Mouse (Mus musculus) kidney, embryonic 16.5 days (tissue): ENCODE results near the gene Ccdc88b. TPM values are rescaled to one million over a fixed set of nuclear protein-coding genes. Genes with fewer than 3 reads are reported as not detected.

Experiments
- ATAC-seq: fragments of 200-750 bp; cut with Nextera tagmentation; 2 replicates; pipeline ENCODE4 v1.8.0; 2017; ENCODE audit warnings: moderate TSS enrichment; ENCODE audit not compliant: low FRiP score, low TSS enrichment
- H3K27ac ChIP-seq: fragments of 300-500 bp; sonication (generic); 2 replicates; pipeline ENCODE4 v1.5.1; 2014; ENCODE audit warnings: low read length
- H3K27me3 ChIP-seq: fragments of 300-500 bp; sonication (generic); 2 replicates; pipeline ENCODE4 v1.6.1; 2014; ENCODE audit warnings: low read length, control low read depth, mixed read lengths; ENCODE audit not compliant: insufficient read depth
- H3K36me3 ChIP-seq: fragments of 300-500 bp; sonication (generic); 2 replicates; pipeline ENCODE4 v1.6.1; 2014; ENCODE audit warnings: low read length, control low read depth, mixed read lengths; ENCODE audit not compliant: insufficient read depth
- H3K4me1 ChIP-seq: fragments of 300-500 bp; sonication (generic); 2 replicates; pipeline ENCODE4 v1.6.1; 2014; ENCODE audit warnings: low read length, control low read depth, mixed read lengths; ENCODE audit not compliant: insufficient read depth
- H3K4me2 ChIP-seq: fragments of 300-500 bp; sonication (generic); replicated peaks from 2 replicates; pipeline ENCODE4 v1.6.1; 2014; ENCODE audit warnings: low read depth, low read length
- H3K4me3 ChIP-seq: fragments of 300-500 bp; sonication (generic); 2 replicates; pipeline ENCODE4 v1.5.1; 2014; ENCODE audit warnings: mild to moderate bottlenecking, low read length
- H3K9ac ChIP-seq: fragments of 300-500 bp; sonication (generic); replicated peaks from 2 replicates; pipeline ENCODE4 v1.6.1; 2014; ENCODE audit warnings: low read length
- H3K9me3 ChIP-seq: fragments of 300-500 bp; sonication (generic); 2 replicates; pipeline ENCODE4 v1.6.1; 2016; ENCODE audit warnings: low read length, control low read depth
- WGBS: fragments of 180-500 bp; shearing (Covaris S2); extraction: QIAGEN DNeasy Blood & Tissue Kit; methylation state at CpG from one replicate; pipeline ENCODE4 v1.1.7; 2014; 5-methylcytosine and 5-hydroxymethylcytosine counted together
- polyA plus RNA-seq: library from polyadenylated mRNA; unstranded; fragments of >200 nt; fragmentation: Nextera tagmentation; extraction: Ambion mirVana; gene quantifications from 2 replicates; pipeline ENCODE4 v1.2.1, GENCODE M21; 2015

Ccdc88b gene
- polyA plus RNA-seq, 1 experiment from 2014 or later = 0.74 TPM

DNA sequence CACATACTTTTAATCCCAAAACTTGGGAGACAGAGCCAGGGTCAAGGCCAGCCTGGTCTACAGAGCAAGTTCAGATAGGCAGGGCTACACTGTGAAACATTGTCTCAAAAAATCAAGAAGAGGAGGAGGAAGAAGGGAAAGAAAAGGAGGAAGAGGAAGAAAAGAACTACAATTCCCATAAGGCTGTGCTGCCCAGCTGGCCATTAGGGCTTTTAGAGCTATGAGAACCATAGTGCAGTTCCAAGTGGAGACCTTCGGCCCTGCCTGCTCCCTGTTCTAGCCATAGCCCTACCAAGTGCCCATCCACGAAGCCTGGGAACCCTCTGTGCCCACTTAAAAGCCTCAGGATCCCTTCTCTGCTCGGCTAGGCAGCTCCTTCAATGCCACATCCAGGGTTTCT lies 6.5 kb downstream of the Ccdc88b start:
- no peak for ATAC-seq
- H3K27me3 ChIP-seq = peaks cover 41% of the 10 kb centered on the region
- no peaks in the 10 kb centered on the region for H3K36me3 ChIP-seq

DNA sequence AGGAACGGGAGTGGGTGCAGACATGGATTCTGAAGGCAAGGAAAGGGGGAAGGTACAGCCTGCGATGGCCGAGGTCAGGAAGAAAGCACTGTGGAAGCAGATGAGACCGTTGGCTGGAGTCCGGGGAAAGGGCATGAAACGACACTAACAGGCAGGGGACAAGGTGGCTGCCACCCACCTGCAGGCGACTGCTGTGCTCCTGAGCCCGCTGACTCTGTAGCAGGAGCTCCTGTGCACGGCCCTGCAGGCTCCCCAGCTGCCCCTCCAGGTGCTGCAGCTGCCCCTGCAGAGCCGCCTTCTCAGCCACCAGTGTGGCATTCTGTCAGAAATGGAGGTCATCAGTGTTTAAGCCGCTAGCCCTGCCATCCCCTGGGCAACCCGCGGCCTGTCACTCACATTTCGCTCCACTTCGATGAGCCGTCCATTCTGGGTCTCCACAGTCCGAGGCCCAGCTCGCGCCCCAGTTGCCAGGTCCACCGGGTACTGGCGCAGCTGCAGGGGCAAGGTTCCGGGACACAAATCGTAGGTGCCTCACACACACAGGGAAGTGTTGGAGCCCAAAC lies 8.4 kb downstream of the Ccdc88b start:
- no peaks in the 10 kb centered on the region for H3K36me3 ChIP-seq
- 80% methylated on average over 23 of the region's 23 CpGs for WGBS
- no peak overlapping the region for H3K27ac ChIP-seq
- no peak for ATAC-seq
- H3K9ac ChIP-seq = no peak overlapping the region
- H3K27me3 ChIP-seq = peaks cover 48% of the 10 kb centered on the region
- H3K4me3 ChIP-seq = no peak overlapping the region
- peaks cover 5% of the 10 kb centered on the region; the same call in 1 of the 2 replicates for H3K4me1 ChIP-seq
- H3K9me3 ChIP-seq = no peaks in the 10 kb centered on the region
- H3K4me2 ChIP-seq = no peak overlapping the region

More for the DNA sequence above, 6.5 kb downstream of the Ccdc88b start:
- Histone ChIP-seq H3K9me3 (no peaks in the 10 kb centered on the region), H3K4me3 (no peak overlapping the region), H3K4me2 (no peak overlapping the region), H3K27ac (no peak overlapping the region), H3K9ac (no peak overlapping the region), H3K4me1 (peaks cover 19% of the 10 kb centered on the region)
- 89% methylated on average over 3 of the region's 3 CpGs for WGBS

DNA sequence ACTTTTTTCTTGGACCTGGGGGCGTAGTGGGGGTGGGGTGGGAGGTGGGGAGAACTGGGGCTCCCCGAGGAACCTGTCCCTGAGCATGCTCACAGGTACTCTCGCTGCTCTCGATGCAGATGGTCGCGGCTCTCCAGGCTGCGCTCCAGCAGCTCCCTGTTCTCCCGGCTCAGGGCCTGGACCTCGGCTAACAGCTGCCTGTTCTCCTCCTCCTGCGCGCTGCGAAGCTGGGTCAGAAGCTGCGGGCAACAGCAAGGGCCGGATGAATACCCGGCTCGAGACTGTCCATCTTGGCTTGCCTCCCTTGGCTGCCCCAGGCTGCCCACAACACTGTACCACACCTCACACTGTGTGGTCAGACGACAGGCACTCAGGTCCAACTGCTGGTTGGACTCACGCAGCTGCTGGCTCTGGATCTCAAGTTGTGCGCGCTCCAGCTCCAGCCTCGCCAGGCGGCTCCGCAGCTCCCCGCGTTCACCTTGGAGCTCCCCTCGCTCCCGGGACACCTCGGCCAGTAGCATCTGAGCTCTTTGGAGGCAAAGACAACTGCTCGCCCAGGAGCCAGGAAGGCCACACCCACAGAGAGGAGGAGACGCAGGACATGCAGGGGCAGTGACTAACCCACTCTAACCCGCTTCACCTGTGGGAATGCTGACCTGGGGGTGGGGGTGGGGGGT lies 10.0 kb downstream of the Ccdc88b start:
- H3K9ac ChIP-seq = 0 out of 2 replicates have a peak overlapping the region, but pooled peaks have one; percentile 23
- ATAC-seq = peak; percentile 53; the same call in 1 of the 2 replicates
- peak overlapping the region; percentile 28 for H3K4me3 ChIP-seq
- no peaks in the 10 kb centered on the region for H3K36me3 ChIP-seq
- peaks cover 39% of the 10 kb centered on the region for H3K27me3 ChIP-seq
- peaks cover 5% of the 10 kb centered on the region; the same call in 1 of the 2 replicates for H3K4me1 ChIP-seq
- peak overlapping the region; percentile 57 for H3K4me2 ChIP-seq
- H3K9me3 ChIP-seq = no peaks in the 10 kb centered on the region
- WGBS = 3% methylated on average over 31 of the region's 31 CpGs
- no peak overlapping the region for H3K27ac ChIP-seq

DNA sequence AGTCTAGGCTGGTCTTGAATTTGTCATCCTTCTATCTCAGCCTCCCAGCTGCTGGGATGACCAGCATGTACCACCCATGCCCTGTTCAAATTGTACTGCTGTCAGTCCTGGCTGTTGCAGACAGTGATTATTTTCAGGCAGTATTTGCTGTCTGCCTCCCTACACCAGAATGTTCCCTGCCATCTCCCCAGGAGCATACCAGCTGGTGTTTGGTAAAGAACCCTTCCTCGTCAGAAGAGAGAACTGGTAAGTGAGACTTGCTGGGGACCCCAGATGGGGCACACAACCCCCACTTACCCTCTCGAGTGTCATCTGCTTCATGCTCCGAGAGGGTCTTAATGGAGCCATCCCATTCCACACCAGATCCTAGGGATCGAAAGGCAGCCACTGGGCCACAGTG lies 12.0 kb downstream of the Ccdc88b start:
- Histone ChIP-seq H3K4me1 (peaks cover 9% of the 10 kb centered on the region), H3K9me3 (no peaks in the 10 kb centered on the region), H3K27ac (no peak overlapping the region), H3K4me2 (no peak overlapping the region), H3K27me3 (peaks cover 41% of the 10 kb centered on the region), H3K9ac (no peak overlapping the region), H3K4me3 (no peak overlapping the region), H3K36me3 (no peaks in the 10 kb centered on the region)
- ATAC-seq = no peak
- WGBS = 74% methylated on average over 4 of the region's 4 CpGs

DNA sequence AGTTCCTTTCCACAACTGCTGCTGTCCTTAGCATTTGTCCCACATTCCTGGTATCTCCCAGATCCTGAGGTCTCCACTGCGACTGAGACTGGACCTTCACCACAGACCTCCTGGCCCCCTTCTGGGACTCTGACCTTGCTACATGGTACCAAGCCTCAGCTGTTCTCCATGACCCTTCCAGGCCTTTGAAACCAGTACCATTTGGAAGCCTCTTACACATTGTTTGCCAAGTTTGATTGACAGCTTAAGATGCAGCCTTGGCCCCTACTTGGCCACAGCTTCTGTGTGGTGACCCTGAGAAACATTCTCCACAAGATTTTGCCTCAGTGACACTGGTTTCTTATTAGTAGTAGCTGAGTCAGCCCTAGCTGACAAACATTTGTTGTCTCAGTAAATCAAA lies 15.7 kb downstream of the Ccdc88b start:
- H3K9ac ChIP-seq = no peak overlapping the region
- ATAC-seq = no peak
- 65% methylated on average over 1 of the region's 1 CpGs for WGBS
- no peaks in the 10 kb centered on the region for H3K9me3 ChIP-seq
- peaks cover 11% of the 10 kb centered on the region for H3K36me3 ChIP-seq
- no peak overlapping the region for H3K4me2 ChIP-seq
- no peak overlapping the region for H3K4me3 ChIP-seq
- peaks cover 26% of the 10 kb centered on the region for H3K27me3 ChIP-seq
- H3K4me1 ChIP-seq = peaks cover 19% of the 10 kb centered on the region
- H3K27ac ChIP-seq = no peak overlapping the region

DNA sequence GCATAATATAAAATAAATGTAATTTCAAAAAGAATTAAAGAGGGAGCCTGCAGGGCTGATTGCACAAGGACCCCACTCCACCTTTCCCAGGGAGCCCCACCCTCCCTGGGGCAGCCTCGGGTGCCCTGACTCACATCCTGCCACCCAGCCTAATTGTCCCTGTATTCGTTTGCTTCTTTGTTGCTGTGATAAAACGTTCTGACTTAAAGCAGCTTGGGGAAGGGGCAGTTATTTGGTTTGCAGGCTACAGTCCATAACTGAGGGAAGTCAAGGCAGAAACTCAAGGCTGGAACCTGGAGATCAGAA lies 16.8 kb downstream of the Ccdc88b start:
- 11% methylated on average over 3 of the region's 3 CpGs for WGBS
- no peak overlapping the region; the same call in 1 of the 2 replicates for H3K27ac ChIP-seq
- H3K4me1 ChIP-seq = peaks cover 19% of the 10 kb centered on the region
- H3K9ac ChIP-seq = no peak overlapping the region
- no peaks in the 10 kb centered on the region for H3K9me3 ChIP-seq
- no peak for ATAC-seq
- H3K27me3 ChIP-seq = peaks cover 15% of the 10 kb centered on the region
- no peak overlapping the region; the same call in 1 of the 2 replicates for H3K4me3 ChIP-seq
- peak overlapping the region; percentile 99; the same call in 1 of the 2 replicates for H3K4me2 ChIP-seq
- peaks cover 20% of the 10 kb centered on the region for H3K36me3 ChIP-seq

DNA sequence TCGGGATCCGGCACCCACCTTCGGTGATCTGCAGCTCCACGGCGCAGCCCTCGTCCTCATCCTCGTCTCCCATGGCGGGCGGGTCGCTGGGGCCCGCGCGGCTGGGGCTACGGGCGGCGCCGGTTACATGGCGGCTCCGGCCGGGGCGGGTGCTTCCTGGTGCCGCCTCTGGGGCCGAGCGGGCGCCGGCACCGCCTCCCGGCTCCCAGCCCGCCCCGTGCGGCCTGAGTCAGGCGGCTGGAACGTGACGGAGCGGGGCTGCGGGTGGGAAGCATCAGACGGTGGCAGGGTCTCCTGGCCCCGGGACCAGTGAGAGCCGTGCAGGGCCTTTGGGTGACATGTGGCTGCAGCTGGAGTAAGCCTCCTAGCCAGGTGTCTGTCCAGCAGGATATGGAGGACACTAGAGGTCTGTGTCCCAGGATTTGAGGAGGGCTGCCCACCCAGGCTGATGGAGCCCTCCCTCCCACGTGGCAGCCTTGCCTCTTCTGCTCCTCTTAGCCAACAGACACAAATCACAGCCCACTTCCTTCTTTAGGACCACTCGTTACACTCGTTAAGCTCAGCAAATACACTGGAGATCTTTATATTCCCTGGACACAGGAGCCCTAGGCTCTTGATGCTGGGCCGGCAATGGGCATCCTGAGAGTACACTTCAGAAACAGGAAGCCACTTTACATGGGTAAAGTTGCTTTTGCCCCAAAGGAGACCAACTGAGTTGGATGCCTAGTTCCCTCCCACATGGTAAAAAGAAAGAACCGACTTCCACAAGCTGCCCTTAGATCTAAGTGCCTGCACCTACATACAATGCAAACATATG lies 17.3 kb downstream of the Ccdc88b start, which contains the start of gene Rps6ka4:
TSS of gene Rps6ka4 (minus strand) at position 162 of the 817 bp plus-strand sequence.
- H3K4me3 ChIP-seq = peak within 1 kb of the TSS; percentile 81
- H3K27me3 ChIP-seq = peaks cover 11% of the 10 kb centered on the region; the same call in 1 of the 2 replicates
- peak within 1 kb of the TSS; percentile 82 for H3K9ac ChIP-seq
- under 1% methylated on average over 43 of the region's 44 CpGs for WGBS
- peak; percentile 94 for ATAC-seq
- H3K4me1 ChIP-seq = peaks cover 19% of the 10 kb centered on the region
- no peaks in the 10 kb centered on the region for H3K9me3 ChIP-seq
- peak within 1 kb of the TSS; percentile 35; the same call in 1 of the 2 replicates for H3K27ac ChIP-seq
- peak within 1 kb of the TSS; percentile 99 for H3K4me2 ChIP-seq
- peaks cover 22% of the 10 kb centered on the region for H3K36me3 ChIP-seq

DNA sequence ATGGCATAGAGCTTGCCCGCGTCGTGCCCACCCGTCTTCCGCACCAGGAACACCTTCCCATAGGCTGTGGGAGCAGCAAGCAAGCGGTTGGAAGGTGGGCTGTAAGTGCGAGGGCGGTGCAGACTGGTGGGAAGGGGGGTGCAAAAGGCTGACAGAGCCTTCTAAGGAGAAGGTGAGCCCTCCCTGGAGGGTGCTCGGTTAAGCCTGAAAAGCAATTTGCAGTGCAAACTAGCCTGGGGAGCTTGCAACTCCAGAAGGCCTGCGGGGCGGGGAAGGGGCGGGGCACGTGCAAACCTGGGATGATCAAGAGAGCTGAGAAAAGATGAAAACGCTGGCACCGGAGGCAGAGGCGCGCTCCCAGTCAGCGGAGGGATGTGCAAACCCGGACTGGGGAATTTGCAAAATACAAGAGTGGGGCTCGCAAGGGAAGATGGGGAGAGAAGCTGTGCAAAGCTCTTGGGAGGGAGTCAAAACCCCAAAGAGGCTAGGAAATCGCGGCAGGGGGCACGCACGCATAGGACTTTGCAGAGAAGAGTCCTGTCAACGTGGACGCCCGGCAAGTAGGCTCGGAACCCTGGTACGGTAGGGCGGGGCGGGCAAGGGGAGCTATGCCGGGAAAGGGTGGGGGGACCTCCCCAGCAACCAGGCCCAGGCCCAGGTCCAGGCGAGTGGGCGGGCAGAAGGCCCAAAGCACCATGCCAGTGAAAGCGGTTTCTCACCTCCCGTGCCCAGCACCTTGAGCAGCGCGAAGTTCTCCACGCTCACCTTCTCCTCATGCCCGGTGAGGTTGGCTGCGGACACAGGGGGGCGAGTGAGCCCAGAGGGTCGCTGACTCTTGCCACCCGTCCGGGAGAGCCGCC lies 18.2 kb downstream of the Ccdc88b start:
- Histone ChIP-seq H3K4me1 (peaks cover 19% of the 10 kb centered on the region), H3K9ac (peak overlapping the region; percentile 82), H3K4me2 (peak overlapping the region; percentile 99), H3K4me3 (peak overlapping the region; percentile 81), H3K27me3 (peaks cover 11% of the 10 kb centered on the region; the same call in 1 of the 2 replicates), H3K9me3 (no peaks in the 10 kb centered on the region), H3K36me3 (peaks cover 22% of the 10 kb centered on the region), H3K27ac (0 out of 2 replicates have a peak overlapping the region, but pooled peaks have one; percentile 35)
- ATAC-seq = peak; percentile 60
- WGBS = 2% methylated on average over 46 of the region's 46 CpGs

DNA sequence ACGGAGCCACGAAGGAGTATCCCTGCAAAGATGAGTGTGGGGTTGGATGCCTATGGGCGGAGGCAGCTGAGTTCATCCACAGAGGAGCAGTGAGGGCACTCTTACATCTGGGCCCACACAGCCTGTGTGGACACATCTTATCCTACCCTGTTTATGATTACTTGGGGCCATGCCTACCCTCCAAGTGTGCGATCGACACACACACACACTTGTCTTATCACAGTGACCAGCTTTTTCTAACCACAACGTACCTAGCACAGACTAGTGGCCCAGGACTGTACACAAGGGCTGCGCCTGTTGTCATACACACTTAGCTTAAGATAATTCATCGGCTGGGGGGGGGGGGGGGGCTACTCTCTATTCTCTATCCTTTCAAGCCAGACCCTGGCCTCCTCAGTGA lies 25.6 kb downstream of the Ccdc88b start:
- ATAC-seq = no peak
- Histone ChIP-seq H3K36me3 (peaks cover 32% of the 10 kb centered on the region), H3K4me1 (peaks cover 19% of the 10 kb centered on the region), H3K4me2 (no peak overlapping the region), H3K27me3 (peaks cover 40% of the 10 kb centered on the region), H3K9me3 (no peaks in the 10 kb centered on the region), H3K27ac (no peak overlapping the region), H3K9ac (no peak overlapping the region), H3K4me3 (no peak overlapping the region)
- WGBS = 96% methylated on average over 8 of the region's 8 CpGs
